Mouse (Mus musculus) myocyte (in vitro differentiated cells): ENCODE data around the gene Myh14. TPM values are rescaled to one million over a fixed set of nuclear protein-coding genes. Genes with fewer than 3 reads are reported as not detected.

Experiments
- H3K27me3 ChIP-seq: one replicate; pipeline ENCODE4 v1.6.1; 2011; ENCODE audit not compliant: control insufficient read depth, insufficient read depth, insufficient read length
- H3K36me3 ChIP-seq: one replicate; pipeline ENCODE4 v1.6.1; 2011; ENCODE audit not compliant: control insufficient read depth, insufficient read depth
- H3K4me2 ChIP-seq: one replicate; pipeline ENCODE4 v1.6.1; 2011; ENCODE audit warnings: low read depth, control low read depth
- H3K4me3 ChIP-seq: one replicate; pipeline ENCODE4 v1.5.1; 2011; ENCODE audit warnings: mild to moderate bottlenecking, control low read depth, moderate library complexity
- H3K79me2 ChIP-seq: one replicate; pipeline ENCODE4 v1.6.1; 2011; ENCODE audit not compliant: control insufficient read depth, insufficient read depth
- H3ac ChIP-seq: one replicate; pipeline ENCODE4 v1.6.1; 2011; ENCODE audit not compliant: control insufficient read depth, insufficient read length
- CEBPB ChIP-seq: IDR thresholded peaks from 2 replicates; pipeline ENCODE4 v1.6.1; 2011; ENCODE audit warnings: mild to moderate bottlenecking, moderate library complexity; ENCODE audit not compliant: poor library complexity, insufficient read depth, severe bottlenecking
- E2F4 ChIP-seq: IDR thresholded peaks from one replicate; pipeline ENCODE4 v1.6.1; 2011; ENCODE audit warnings: mild to moderate bottlenecking, control low read depth, moderate library complexity; ENCODE audit not compliant: insufficient read depth
- MAX ChIP-seq: IDR thresholded peaks from one replicate; pipeline ENCODE4 v1.6.1; 2011; ENCODE audit warnings: low read depth, mild to moderate bottlenecking, control low read depth
- MYOD1 ChIP-seq, 3 experiments: IDR thresholded peaks; one replicate each; pipeline ENCODE4 v1.6.1; 2011; ENCODE audit warnings: control low read depth in 2 of 3, low read depth in 2 of 3, mild to moderate bottlenecking in 2 of 3, moderate library complexity in 1 of 3; ENCODE audit not compliant: insufficient read length in 2 of 3, control insufficient read depth in 1 of 3
- MYOG ChIP-seq, 3 experiments: IDR thresholded peaks; one replicate each; pipeline ENCODE4 v1.6.1; 2011; ENCODE audit warnings: control low read depth in 2 of 3, low read depth in 2 of 3, mild to moderate bottlenecking in 2 of 3; ENCODE audit not compliant: insufficient read length in 2 of 3, control insufficient read depth in 1 of 3, insufficient read depth in 1 of 3
- POLR2A ChIP-seq: IDR thresholded peaks from one replicate; pipeline ENCODE4 v1.6.1; 2011; ENCODE audit warnings: low read depth, mild to moderate bottlenecking, control low read depth, moderate library complexity; ENCODE audit not compliant: insufficient read length
- POLR2AphosphoS2 ChIP-seq: IDR thresholded peaks from one replicate; pipeline ENCODE4 v1.6.1; 2011; ENCODE audit warnings: low read depth, control low read depth; ENCODE audit not compliant: insufficient read length
- REST ChIP-seq: IDR thresholded peaks from one replicate; pipeline ENCODE4 v1.6.1; 2011; ENCODE audit warnings: mild to moderate bottlenecking, control low read depth, moderate library complexity; ENCODE audit not compliant: insufficient read depth, insufficient read length
- SRF ChIP-seq: IDR thresholded peaks from one replicate; pipeline ENCODE4 v1.6.1; 2011; ENCODE audit warnings: low read depth; ENCODE audit not compliant: control insufficient read depth, insufficient read length
- TCF12 ChIP-seq: IDR thresholded peaks from one replicate; pipeline ENCODE4 v1.6.1; 2011; ENCODE audit warnings: mild to moderate bottlenecking, control low read depth; ENCODE audit not compliant: poor library complexity, insufficient read depth, severe bottlenecking
- TCF3 ChIP-seq: IDR thresholded peaks from one replicate; pipeline ENCODE4 v1.6.1; 2011; ENCODE audit warnings: low read depth, control low read depth; ENCODE audit not compliant: insufficient read length
- USF1 ChIP-seq: IDR thresholded peaks from one replicate; pipeline ENCODE4 v1.6.1; 2011; ENCODE audit warnings: low read depth, mild to moderate bottlenecking, control low read depth, moderate library complexity
- polyA plus RNA-seq: library from polyadenylated mRNA; unstranded; fragments of >200 nt; fragmentation: generic; extraction: Trizol; gene quantifications from one replicate; pipeline ENCODE4 v1.2.1, GENCODE M21; 2012; ENCODE audit warnings: missing spikeins

Myh14 gene
- polyA plus RNA-seq, 1 experiment, result 0.17 TPM

GRCm38 (mm10) chr7:44697191-44697710, 26.6 kb upstream of the Myh14 start:
- no peaks in the 10 kb centered on the region for H3K79me2 ChIP-seq
- no peak for TF ChIP-seq USF1
- TF ChIP-seq MYOD1 (IDR thresholded peaks at IDR 0.05; ENCODE audit: control insufficient read depth in 1 of 3, insufficient read length in 2 of 3, low read depth in 2 of 3), result peak; percentile 96 to 99 (median 98)
- TF ChIP-seq MYOG (IDR thresholded peaks at IDR 0.05; ENCODE audit: control insufficient read depth in 1 of 3, insufficient read depth in 1 of 3, insufficient read length in 2 of 3, low read depth in 2 of 3), result peak; percentile 67 to 95 (median 90)
- TF ChIP-seq CEBPB, result no peak
- peak; percentile 86 for TF ChIP-seq TCF3
- no peak for TF ChIP-seq POLR2AphosphoS2
- TF ChIP-seq SRF, result peak; percentile 69
- no peak for TF ChIP-seq POLR2A
- peak; percentile 69 for TF ChIP-seq TCF12
- H3K4me3 ChIP-seq, result no peak overlapping the region
- no peaks in the 10 kb centered on the region for H3K36me3 ChIP-seq
- H3K27me3 ChIP-seq, result no peaks in the 10 kb centered on the region
- no peak overlapping the region for H3ac ChIP-seq
- peak overlapping the region; percentile 79 for H3K4me2 ChIP-seq

- TF ChIP-seq POLR2AphosphoS2 (no peak), REST (no peak), MYOG (IDR thresholded peaks at IDR 0.05; ENCODE audit: control insufficient read depth in 1 of 3, insufficient read depth in 1 of 3, insufficient read length in 2 of 3, low read depth in 2 of 3) (no peak), E2F4 (no peak), TCF12 (no peak), SRF (no peak), MAX (no peak), POLR2A (no peak), USF1 (no peak), MYOD1 (IDR thresholded peaks at IDR 0.05; ENCODE audit: control insufficient read depth in 1 of 3, insufficient read length in 2 of 3, low read depth in 2 of 3) (no peak), TCF3 (no peak), CEBPB (no peak)
- H3K79me2 ChIP-seq, result no peaks in the 10 kb centered on the region
These were observed 24.6 kb upstream of the Myh14 start for GRCm38 (mm10) chr7:44695223-44695622.

GRCm38 (mm10) chr7:44693427-44694175, 23.0 kb upstream of the Myh14 start:
- no peak overlapping the region for H3K4me3 ChIP-seq
- H3K4me2 ChIP-seq, result no peak overlapping the region
- TF ChIP-seq CEBPB (no peak), TCF12 (no peak), MYOD1 (IDR thresholded peaks at IDR 0.05; ENCODE audit: control insufficient read depth in 1 of 3, insufficient read length in 2 of 3, low read depth in 2 of 3) (no peak), USF1 (no peak), MAX (no peak), POLR2AphosphoS2 (no peak), E2F4 (no peak), SRF (no peak), REST (no peak), MYOG (IDR thresholded peaks at IDR 0.05; ENCODE audit: control insufficient read depth in 1 of 3, insufficient read depth in 1 of 3, insufficient read length in 2 of 3, low read depth in 2 of 3) (no peak), TCF3 (no peak), POLR2A (no peak)
- no peak overlapping the region for H3ac ChIP-seq
- H3K27me3 ChIP-seq, result no peaks in the 10 kb centered on the region
- H3K36me3 ChIP-seq, result no peaks in the 10 kb centered on the region
- H3K79me2 ChIP-seq, result no peaks in the 10 kb centered on the region

More at GRCm38 (mm10) chr7:44695223-44695622, 24.6 kb upstream of the Myh14 start:
- Histone ChIP-seq H3K4me2 (no peak overlapping the region), H3ac (no peak overlapping the region), H3K4me3 (no peak overlapping the region), H3K27me3 (no peaks in the 10 kb centered on the region), H3K36me3 (no peaks in the 10 kb centered on the region)

GRCm38 (mm10) chr7:44689331-44689730, 18.7 kb upstream of the Myh14 start:
- no peak for TF ChIP-seq TCF3
- no peak for TF ChIP-seq MYOD1 (IDR thresholded peaks at IDR 0.05; ENCODE audit: control insufficient read depth in 1 of 3, insufficient read length in 2 of 3, low read depth in 2 of 3)
- TF ChIP-seq POLR2A, result no peak
- no peak for TF ChIP-seq SRF
- TF ChIP-seq USF1, result no peak
- no peak for TF ChIP-seq TCF12
- no peak for TF ChIP-seq POLR2AphosphoS2
- no peak for TF ChIP-seq MAX
- no peak for TF ChIP-seq MYOG (IDR thresholded peaks at IDR 0.05; ENCODE audit: control insufficient read depth in 1 of 3, insufficient read depth in 1 of 3, insufficient read length in 2 of 3, low read depth in 2 of 3)
- no peak for TF ChIP-seq E2F4
- no peaks in the 10 kb centered on the region for H3K27me3 ChIP-seq
- H3K4me2 ChIP-seq, result no peak overlapping the region

More at GRCm38 (mm10) chr7:44689331-44689730, 18.7 kb upstream of the Myh14 start:
- Histone ChIP-seq H3ac (no peak overlapping the region), H3K36me3 (no peaks in the 10 kb centered on the region), H3K4me3 (no peak overlapping the region), H3K79me2 (no peaks in the 10 kb centered on the region)
